Mouse (Mus musculus) neural tube, embryonic 10.5 days (tissue): ENCODE measurements around the gene Sema3a.
"Not testable (repeated sequence)": the region's sequence is repeated elsewhere in the genome, so short reads cannot be mapped to it uniquely, and the experiment has no call there.

Source experiments
- DNase-seq: peaks from one replicate; pipeline ENCODE4 v3.0.0-alpha.2; 2017; ENCODE audit warnings: low spot score; ENCODE audit errors: extremely low spot score

Sema3a gene

GRCm38 (mm10) chr5:13421276-13421925, 296.2 kb downstream of the Sema3a start:
- no peak for DNase-seq

GRCm38 (mm10) chr5:13428702-13429101, 303.5 kb downstream of the Sema3a start:
- no peak for DNase-seq

GRCm38 (mm10) chr5:13431827-13432226, 306.6 kb downstream of the Sema3a start:
- no peak for DNase-seq

- no peak for DNase-seq
Observed at GRCm38 (mm10) chr5:13432574-13432973, 307.4 kb downstream of the Sema3a start.

- no peak for DNase-seq
Observed at GRCm38 (mm10) chr5:13433303-13433702, 308.1 kb downstream of the Sema3a start.

GRCm38 (mm10) chr5:13441112-13441511, 315.9 kb downstream of the Sema3a start:
- DNase-seq = no peak

GRCm38 (mm10) chr5:13460182-13461001, 335.2 kb downstream of the Sema3a start:
- DNase-seq = no peak

- no peak for DNase-seq
Observed at GRCm38 (mm10) chr5:13468856-13469255, 343.6 kb downstream of the Sema3a start.

GRCm38 (mm10) chr5:13469401-13469800, 344.2 kb downstream of the Sema3a start:
- DNase-seq = no peak

GRCm38 (mm10) chr5:13470057-13470905, 345.1 kb downstream of the Sema3a start:
- no peak for DNase-seq

- DNase-seq = no peak
Observed at GRCm38 (mm10) chr5:13477653-13478052, 352.4 kb downstream of the Sema3a start.

- DNase-seq = no peak
Observed at GRCm38 (mm10) chr5:13488671-13489070, 363.5 kb downstream of the Sema3a start.

GRCm38 (mm10) chr5:13495967-13496366, 370.8 kb downstream of the Sema3a start:
- DNase-seq = not testable (repeated sequence)

- DNase-seq = no peak
Observed at GRCm38 (mm10) chr5:13499835-13500234, 374.6 kb downstream of the Sema3a start.

GRCm38 (mm10) chr5:13505839-13506499, 380.8 kb downstream of the Sema3a start:
- no peak for DNase-seq

- DNase-seq = no peak
Observed at GRCm38 (mm10) chr5:13509163-13509562, 383.9 kb downstream of the Sema3a start.

- no peak for DNase-seq
Observed at GRCm38 (mm10) chr5:13517018-13517417, 391.8 kb downstream of the Sema3a start.

GRCm38 (mm10) chr5:13525597-13525996, 400.4 kb downstream of the Sema3a start:
- DNase-seq = no peak

- peak; percentile 17 for DNase-seq
Observed at GRCm38 (mm10) chr5:13527037-13527464, 401.8 kb downstream of the Sema3a start.

GRCm38 (mm10) chr5:13529226-13529625, 404.0 kb downstream of the Sema3a start:
- DNase-seq = peak; percentile 25
